In the genomic region with DNA sequence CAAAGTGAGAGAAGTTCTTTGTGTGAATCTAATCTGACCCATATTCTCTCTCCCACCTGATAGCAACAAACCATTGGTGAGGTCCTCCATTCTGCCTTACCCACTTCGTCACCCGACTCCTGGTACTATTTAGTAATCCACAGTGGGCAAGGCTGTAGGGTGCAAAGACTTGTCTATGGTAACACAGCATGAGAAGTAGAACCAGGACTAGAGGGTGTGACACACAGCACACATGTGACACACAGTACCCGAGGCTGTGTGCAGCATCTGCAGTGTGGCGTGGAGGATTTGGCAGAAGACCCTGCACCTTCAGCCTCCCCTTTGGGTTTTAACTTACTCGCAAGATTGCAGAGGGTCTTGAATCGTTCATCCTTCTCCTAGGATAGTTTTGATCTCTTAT, we compare ENCODE assay signal across 29 mouse cellular contexts.
"Had no signal": no experiment of that assay in that cellular context is flagged by ENCODE, and none has a peak within 500 bp of the region (broad histone marks: within the 10 kb centered on the region; RNA-seq: fewer than 3 reads in every experiment).

No protein-coding gene starts in this region.

- H3K27ac ChIP-seq: gastrocnemius, adult 2 months; heart, adult 2 months; heart, embryonic 13.5 days; heart, embryonic 15.5 days; hindbrain, embryonic 10.5 days; hindbrain, embryonic 12.5 days; hindbrain, embryonic 14.5 days; kidney, embryonic 15.5 days; layer of hippocampus, adult 2 months; left cerebral cortex, adult 2 months; limb, embryonic 10.5 days; limb, embryonic 12.5 days; liver, embryonic 13.5 days; liver, embryonic 15.5 days had no signal

- H3K4me1 ChIP-seq: heart, embryonic 15.5 days; hindbrain, embryonic 12.5 days; liver, embryonic 13.5 days; liver, embryonic 15.5 days had no signal

- ATAC-seq: hindbrain, embryonic 16.5 days; inflammation-experienced regulatory T-cells, adult 6 months had no signal

- H3K9me3 ChIP-seq: heart, embryonic 13.5 days; heart, embryonic 15.5 days; hindbrain, embryonic 10.5 days; hindbrain, embryonic 12.5 days; kidney, embryonic 15.5 days; limb, embryonic 10.5 days; limb, embryonic 12.5 days; liver, embryonic 13.5 days; liver, embryonic 15.5 days had no signal

- H3K4me2 ChIP-seq: heart, embryonic 11.5 days; heart, embryonic 13.5 days; heart, embryonic 15.5 days; hindbrain, embryonic 12.5 days; hindbrain, embryonic 14.5 days; kidney, embryonic 15.5 days; limb, embryonic 12.5 days; liver, embryonic 11.5 days; liver, embryonic 13.5 days; liver, embryonic 15.5 days had no signal

- H3K27me3 ChIP-seq: heart, embryonic 13.5 days; heart, embryonic 15.5 days; hindbrain, embryonic 12.5 days; kidney, embryonic 15.5 days; limb, embryonic 12.5 days; liver, embryonic 13.5 days; liver, embryonic 15.5 days had no signal

- H3K36me3 ChIP-seq: heart, embryonic 13.5 days; heart, embryonic 15.5 days; hindbrain, embryonic 10.5 days; hindbrain, embryonic 12.5 days; limb, embryonic 10.5 days; limb, embryonic 12.5 days; liver, embryonic 13.5 days; liver, embryonic 15.5 days had no signal

- DNase-seq: gastrocnemius, adult 2 months; gastrocnemius, postnatal 10 days; gastrocnemius, postnatal 25 days; heart, adult 2 months; heart, postnatal 14 days; heart, postnatal 4 days; kidney, adult 11 months; kidney, adult 2 months; kidney, adult 9 months; kidney, postnatal 10 days; kidney, postnatal 25 days; kidney, postnatal 4 days; liver; liver, embryonic 13.5 days had no signal

- H3K9ac ChIP-seq: heart, embryonic 13.5 days; heart, embryonic 15.5 days; hindbrain, embryonic 12.5 days; hindbrain, embryonic 14.5 days; kidney, embryonic 15.5 days; limb, embryonic 12.5 days; liver, embryonic 13.5 days; liver, embryonic 15.5 days had no signal

- H3K4me3 ChIP-seq: gastrocnemius, adult 2 months; heart, adult 2 months; heart, embryonic 13.5 days; heart, embryonic 15.5 days; hindbrain, embryonic 10.5 days; hindbrain, embryonic 12.5 days; kidney, embryonic 15.5 days; layer of hippocampus, adult 2 months; left cerebral cortex, adult 2 months; limb, embryonic 10.5 days; limb, embryonic 12.5 days; liver, embryonic 13.5 days; liver, embryonic 15.5 days had no signal
